Mouse (Mus musculus): Measurements from ENCODE around the gene Zfp362. TPM values are rescaled to one million over a fixed set of nuclear protein-coding genes. Genes with fewer than 3 reads are reported as not detected.

Gene Zfp362
- polyA plus RNA-seq, 1 experiment = 21.3 TPM

DNA sequence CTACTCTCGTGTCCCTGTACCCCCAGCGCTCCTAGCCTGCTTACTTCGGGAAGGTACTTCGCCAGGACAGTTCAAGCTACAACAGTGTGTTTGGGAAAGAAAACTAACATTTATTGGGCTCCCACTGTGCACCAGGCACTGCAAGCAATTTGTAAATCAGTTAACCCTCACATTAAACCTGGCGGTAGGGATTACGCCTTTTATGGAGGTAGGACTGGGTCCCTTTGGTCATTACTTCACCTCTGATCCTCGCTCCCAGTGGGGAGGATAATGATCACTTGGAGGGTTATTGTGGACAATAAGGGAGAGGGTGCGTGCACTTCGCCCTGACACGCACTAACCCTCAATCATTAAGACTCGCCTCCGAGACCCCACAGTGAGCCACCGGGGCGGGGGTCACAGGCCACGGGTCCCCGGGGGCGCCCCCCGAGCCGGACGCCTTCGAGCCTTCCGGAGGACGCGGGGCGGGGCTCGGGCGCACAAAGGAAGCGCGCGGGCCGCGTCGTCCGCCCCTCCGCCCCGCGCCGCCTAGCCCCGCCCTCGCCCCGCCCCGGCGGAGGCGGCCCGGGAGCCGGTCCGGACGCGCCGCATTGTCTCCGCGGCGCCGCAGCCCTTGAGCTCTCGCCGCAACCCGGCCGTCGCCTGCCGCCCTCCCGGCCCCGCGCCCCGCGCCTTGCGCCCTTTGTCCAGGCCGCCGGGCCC, 78.7 kb downstream of the Zfp362 start:
- H3K4me3 ChIP-seq (ENCODE audit: insufficient read depth, low read length) = peak overlapping the region; percentile 81
- peaks cover 38% of the 10 kb centered on the region for H3K4me1 ChIP-seq (ENCODE audit: control insufficient read depth, insufficient read depth, low read length)
- no peak for TF ChIP-seq CTCF (IDR thresholded peaks at IDR 0.05; ENCODE audit: low read depth, low read length)
- no peak for TF ChIP-seq POLR2A (IDR thresholded peaks at IDR 0.05; ENCODE audit: borderline replicate concordance, low read depth, low read length)
- H3K27ac ChIP-seq (ENCODE audit: insufficient read depth, low read depth, low read length) = peak overlapping the region; percentile 77

DNA sequence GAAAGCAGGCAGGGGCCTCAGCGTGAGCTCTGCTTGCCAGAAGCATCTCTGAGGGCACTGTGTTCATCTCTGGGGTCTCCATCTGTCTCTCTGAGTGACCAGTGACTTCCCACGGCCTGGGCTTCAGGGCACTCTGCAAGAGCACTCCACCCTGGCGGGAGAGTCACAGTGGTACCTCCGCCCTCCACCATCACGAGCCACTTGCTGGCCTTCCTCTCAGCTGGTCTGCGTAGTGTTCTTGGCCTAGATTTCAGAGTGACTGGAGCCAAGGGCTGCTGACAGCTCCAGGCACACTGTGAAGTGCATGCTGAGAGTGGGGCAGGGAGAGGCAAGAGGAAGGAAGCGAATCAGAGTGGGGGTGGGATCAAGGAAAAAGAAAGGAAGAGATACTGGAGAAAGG, 81.8 kb downstream of the Zfp362 start:
- Histone ChIP-seq H3K4me3 (ENCODE audit: insufficient read depth, low read length) (no peak overlapping the region), H3K27ac (ENCODE audit: insufficient read depth, low read depth, low read length) (no peak overlapping the region), H3K4me1 (ENCODE audit: control insufficient read depth, insufficient read depth, low read length) (peaks cover 35% of the 10 kb centered on the region)
- no peak for TF ChIP-seq CTCF (IDR thresholded peaks at IDR 0.05; ENCODE audit: low read depth, low read length)
- TF ChIP-seq POLR2A (IDR thresholded peaks at IDR 0.05; ENCODE audit: borderline replicate concordance, low read depth, low read length) = no peak

DNA sequence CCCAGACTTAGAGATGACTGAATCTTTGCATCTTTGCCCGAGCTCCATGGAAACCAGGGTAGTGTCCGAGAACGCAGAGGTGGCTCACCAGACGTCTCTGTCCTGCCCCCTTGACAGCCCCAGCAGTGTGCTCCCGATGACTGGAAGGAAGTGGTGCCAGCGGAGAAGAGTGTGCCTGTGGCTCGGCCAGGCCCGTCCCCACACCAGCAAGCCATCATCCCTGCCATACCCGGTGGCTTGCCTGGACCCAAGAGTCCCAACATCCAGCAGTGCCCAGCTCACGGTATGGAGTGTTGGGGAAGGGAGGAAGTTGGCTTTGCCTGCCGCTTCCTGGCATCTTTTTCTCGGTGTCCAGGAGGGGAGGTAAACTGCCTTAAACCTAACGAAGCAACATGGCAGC, 82.4 kb downstream of the Zfp362 start:
- Histone ChIP-seq H3K27ac (ENCODE audit: insufficient read depth, low read depth, low read length) (no peak overlapping the region), H3K4me1 (ENCODE audit: control insufficient read depth, insufficient read depth, low read length) (peaks cover 35% of the 10 kb centered on the region), H3K4me3 (ENCODE audit: insufficient read depth, low read length) (no peak overlapping the region)
- TF ChIP-seq POLR2A (IDR thresholded peaks at IDR 0.05; ENCODE audit: borderline replicate concordance, low read depth, low read length) = no peak
- TF ChIP-seq CTCF (IDR thresholded peaks at IDR 0.05; ENCODE audit: low read depth, low read length) = no peak

Other genes starting within 250 kb of the Zfp362 start
- 2.5 and 2.6 TPM in 2 replicates for gene Zscan20, start 195.9 kb downstream of the Zfp362 start, polyA plus RNA-seq (2012; ENCODE audit: insufficient read depth, insufficient read length, missing spikeins)
- gene Tlr12, start 187.4 kb downstream of the Zfp362 start, polyA plus RNA-seq (2012; ENCODE audit: insufficient read depth, insufficient read length, missing spikeins) = not detected in 2 replicates
- gene Phc2, start 151.3 kb downstream of the Zfp362 start, polyA plus RNA-seq (2012; ENCODE audit: insufficient read depth, insufficient read length, missing spikeins) = 61.4 and 62.7 TPM in 2 replicates
- gene A3galt2, start 50.7 kb downstream of the Zfp362 start, polyA plus RNA-seq (2012; ENCODE audit: insufficient read depth, insufficient read length, missing spikeins) = 0.16 TPM in 1 of 2 replicates, not detected in the other
- gene Trim62, start 77.5 kb upstream of the Zfp362 start, polyA plus RNA-seq (2012; ENCODE audit: insufficient read depth, insufficient read length, missing spikeins) = 4.2 and 4.9 TPM in 2 replicates
- gene Azin2, start 156.4 kb upstream of the Zfp362 start, polyA plus RNA-seq (2012; ENCODE audit: insufficient read depth, insufficient read length, missing spikeins) = 1.8 and 2.6 TPM in 2 replicates
- gene Ak2, start 185.9 kb upstream of the Zfp362 start, polyA plus RNA-seq (2012; ENCODE audit: insufficient read depth, insufficient read length, missing spikeins) = 54.5 and 64.3 TPM in 2 replicates

Measured in bone marrow macrophage, adult 2 months (primary cell).